Comparison of ENCODE assay signal across 14 mouse cellular contexts in the genomic region with DNA sequence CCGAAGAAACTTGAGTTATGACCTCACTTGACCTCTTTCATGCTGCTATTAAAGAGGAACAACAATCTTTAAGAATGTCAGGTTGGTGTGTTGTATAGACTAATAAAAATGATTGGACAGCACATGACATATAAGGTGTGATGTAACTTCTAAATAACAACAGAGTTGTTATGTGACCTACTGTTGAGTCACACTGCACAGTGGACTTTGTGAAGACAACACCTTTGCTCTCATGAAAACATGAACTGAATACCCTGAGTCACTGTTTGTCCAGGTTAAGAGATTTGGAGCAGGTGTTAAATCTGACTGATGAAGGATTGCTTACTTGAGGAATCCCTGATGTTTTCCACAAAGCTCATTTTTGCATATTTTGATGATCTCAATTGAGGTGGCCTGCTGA.
"Had no signal": no experiment of that assay in that cellular context is flagged by ENCODE, and none has a peak within 500 bp of the region (broad histone marks: within the 10 kb centered on the region; RNA-seq: fewer than 3 reads in every experiment).

No protein-coding gene starts in this region.

- H3K4me2 ChIP-seq: liver, embryonic 15.5 days; lung, embryonic 15.5 days; midbrain, embryonic 11.5 days had no signal

- H3K9me3 ChIP-seq: limb, embryonic 10.5 days; liver, embryonic 15.5 days; lung, embryonic 15.5 days; megakaryocyte, embryonic 14.5 days had no signal

- ATAC-seq: midbrain, embryonic 16.5 days had no signal

- DNase-seq: kidney, adult 18-20 months; kidney, postnatal 25 days; lung, postnatal 14 days; right cerebral cortex, postnatal 4 days; spleen, adult 18-20 months; thymus, adult 2 months; thymus, postnatal 25 days had no signal

- H3K4me3 ChIP-seq: left cerebral cortex, adult 2 months; limb, embryonic 10.5 days; liver, embryonic 15.5 days; lung, embryonic 15.5 days; megakaryocyte, embryonic 14.5 days had no signal

- H3K27me3 ChIP-seq: liver, embryonic 15.5 days; lung, embryonic 15.5 days; megakaryocyte, embryonic 14.5 days had no signal

- H3K27ac ChIP-seq: limb, embryonic 10.5 days; liver, embryonic 15.5 days; lung, embryonic 15.5 days had no signal

- H3K9ac ChIP-seq: liver, embryonic 15.5 days; lung, embryonic 15.5 days had no signal

- H3K4me1 ChIP-seq: limb, embryonic 10.5 days had no signal
